Mouse (Mus musculus) spleen, adult 2 months (tissue): ENCODE measurements around the gene Safb2. TPM values are rescaled to one million over a fixed set of nuclear protein-coding genes. Genes with fewer than 3 reads are reported as not detected.

Experiments used
- DNase-seq, 2 experiments: peaks; one replicate each; pipeline versions ENCODE4 v3.0.0 to v3.0.0-alpha.2; 2012 to 2021; ENCODE audit warnings: low spot score in 2 of 2, low read depth in 1 of 2
- H3K27ac ChIP-seq: fragments of 200-500 bp; 2 replicates; pipeline ENCODE4 v1.5.1; 2012; ENCODE audit warnings: low read length, inconsistent platforms; ENCODE audit not compliant: insufficient read depth
- H3K27me3 ChIP-seq: fragments of 200-500 bp; 2 replicates; pipeline ENCODE4 v1.6.1; 2012; ENCODE audit warnings: mild to moderate bottlenecking, moderate library complexity, low read length, inconsistent platforms; ENCODE audit not compliant: control insufficient read depth, insufficient read depth
- H3K36me3 ChIP-seq: fragments of 200-500 bp; 2 replicates; pipeline ENCODE4 v1.6.1; 2012; ENCODE audit warnings: mild to moderate bottlenecking, low read length, inconsistent platforms; ENCODE audit not compliant: control insufficient read depth, insufficient read depth
- H3K4me1 ChIP-seq: fragments of 200-500 bp; 2 replicates; pipeline ENCODE4 v1.6.1; 2011; ENCODE audit warnings: inconsistent platforms; ENCODE audit not compliant: control insufficient read depth, insufficient read depth, insufficient read length
- H3K4me3 ChIP-seq: fragments of 200-500 bp; 2 replicates; pipeline ENCODE4 v1.5.1; 2011; ENCODE audit warnings: mild to moderate bottlenecking, inconsistent platforms; ENCODE audit not compliant: insufficient read depth, insufficient read length; ENCODE audit errors: extremely low read depth
- CTCF ChIP-seq: fragments of 200-500 bp; IDR thresholded peaks from 2 replicates; pipeline ENCODE4 v1.5.1; 2011; ENCODE audit warnings: mild to moderate bottlenecking, inconsistent platforms; ENCODE audit not compliant: insufficient read depth, insufficient read length, insufficient replicate concordance; ENCODE audit errors: extremely low read depth
- POLR2A ChIP-seq: fragments of 200-500 bp; IDR thresholded peaks from 2 replicates; pipeline ENCODE4 v1.6.1; 2011; ENCODE audit warnings: low read depth, low read length, inconsistent platforms
- WGBS: fragments of 180-500 bp; shearing (Covaris S2); methylation state at CpG from one replicate; pipeline ENCODE4 v1.1.7; 2018; 5-methylcytosine and 5-hydroxymethylcytosine counted together
- polyA plus RNA-seq: library from polyadenylated mRNA; depleted of rRNA; stranded (reverse); fragments of >200 nt; gene quantifications from 2 replicates; pipeline ENCODE4 v1.2.3, GENCODE M21; 2012

Safb2 gene
- polyA plus RNA-seq, 1 experiment, result 157 TPM

DNA sequence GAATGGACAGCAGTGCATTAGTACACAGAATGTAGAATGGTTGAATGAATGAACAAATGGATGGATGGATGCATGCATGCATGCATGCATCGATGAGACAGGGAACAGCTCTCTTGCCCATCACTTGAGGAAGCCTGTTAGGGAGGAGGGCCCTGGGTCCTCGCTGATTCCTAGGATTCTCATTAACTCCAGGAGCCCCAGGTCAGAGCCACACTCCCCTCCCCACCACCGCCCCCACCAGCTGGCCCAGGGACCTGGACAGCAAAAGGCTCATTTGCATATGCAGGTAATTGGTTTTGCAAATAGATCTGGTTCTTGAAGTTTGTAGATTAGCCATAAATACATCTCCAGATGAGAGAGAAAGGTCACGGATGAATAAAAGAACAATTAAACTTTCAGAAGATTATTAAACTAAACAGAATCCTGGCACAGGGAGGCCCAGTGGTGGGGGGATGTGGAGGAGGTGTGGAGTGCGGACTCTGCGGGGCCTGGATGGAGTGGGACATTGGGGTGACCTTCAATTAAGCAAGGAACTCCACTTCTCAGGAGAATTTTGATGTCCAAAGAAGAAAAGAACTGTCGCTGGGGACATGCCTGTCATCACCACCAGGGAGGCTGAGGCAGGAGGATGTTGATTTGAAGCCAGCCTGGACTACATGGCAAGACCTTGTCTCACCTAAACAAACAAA lies 39.5 kb downstream of the Safb2 start:
- Histone ChIP-seq H3K4me1 (no peaks in the 10 kb centered on the region), H3K4me3 (no peak overlapping the region), H3K27ac (no peak overlapping the region), H3K27me3 (no peaks in the 10 kb centered on the region), H3K36me3 (no peaks in the 10 kb centered on the region)
- DNase-seq, result no peak
- no peak for TF ChIP-seq CTCF
- TF ChIP-seq POLR2A, result no peak
- 85% methylated on average over 7 of the region's 7 CpGs for WGBS

DNA sequence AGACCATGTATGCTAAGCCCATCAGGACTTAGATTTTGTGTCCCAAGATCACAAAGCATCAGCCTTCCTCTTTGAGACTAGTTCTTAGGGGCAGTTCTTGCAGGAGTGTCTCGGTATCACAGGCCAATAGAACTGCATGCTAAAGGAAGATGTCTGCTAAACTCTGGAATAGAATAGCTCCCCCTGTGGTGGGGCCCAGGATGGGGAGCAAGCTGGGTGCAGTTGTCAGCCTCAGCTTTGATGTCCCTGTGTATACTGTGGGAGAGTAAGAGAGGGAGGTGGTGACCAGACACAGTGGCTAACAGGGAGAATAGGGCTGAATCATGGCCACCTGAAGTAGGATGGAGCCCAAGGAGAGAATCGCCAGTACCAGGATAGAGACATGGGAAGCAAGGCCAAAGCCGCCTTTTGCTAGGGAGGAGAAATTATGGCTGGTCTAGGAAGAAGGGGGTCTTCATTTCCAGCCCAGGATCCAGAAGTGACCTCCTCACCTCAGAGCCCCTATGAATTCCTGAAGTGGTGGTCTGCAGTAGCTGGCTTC lies 40.6 kb downstream of the Safb2 start:
- Histone ChIP-seq H3K36me3 (no peaks in the 10 kb centered on the region), H3K27me3 (no peaks in the 10 kb centered on the region), H3K27ac (no peak overlapping the region), H3K4me1 (no peaks in the 10 kb centered on the region), H3K4me3 (no peak overlapping the region)
- WGBS, result 76% methylated on average over 3 of the region's 3 CpGs
- TF ChIP-seq CTCF (no peak), POLR2A (no peak)
- no peak for DNase-seq

DNA sequence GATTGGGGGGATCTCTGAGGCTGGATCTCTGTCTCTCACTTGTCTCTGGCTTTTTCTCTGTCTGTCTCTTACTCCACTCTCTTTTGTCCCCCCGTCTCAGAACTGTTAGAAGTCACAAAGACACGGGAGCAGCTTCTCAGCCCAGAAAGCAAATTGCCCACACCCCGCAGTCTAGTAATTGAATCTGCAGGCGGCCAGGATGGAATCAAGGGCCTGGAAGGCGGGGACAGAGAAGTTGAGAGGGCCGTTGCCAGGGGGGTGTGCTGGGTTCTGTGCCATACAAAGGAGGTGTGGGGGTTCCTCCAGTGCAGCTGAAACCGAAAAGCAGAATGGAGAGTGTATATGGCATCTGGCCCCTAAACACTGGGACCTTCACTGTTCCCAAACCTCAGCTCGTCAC lies 41.6 kb downstream of the Safb2 start:
- DNase-seq, result no peak
- no peaks in the 10 kb centered on the region for H3K4me1 ChIP-seq
- H3K27ac ChIP-seq, result no peak overlapping the region
- TF ChIP-seq CTCF (no peak), POLR2A (no peak)
- H3K4me3 ChIP-seq, result no peak overlapping the region
- H3K36me3 ChIP-seq, result no peaks in the 10 kb centered on the region
- WGBS, result 69% methylated on average over 8 of the region's 8 CpGs
- no peaks in the 10 kb centered on the region for H3K27me3 ChIP-seq

DNA sequence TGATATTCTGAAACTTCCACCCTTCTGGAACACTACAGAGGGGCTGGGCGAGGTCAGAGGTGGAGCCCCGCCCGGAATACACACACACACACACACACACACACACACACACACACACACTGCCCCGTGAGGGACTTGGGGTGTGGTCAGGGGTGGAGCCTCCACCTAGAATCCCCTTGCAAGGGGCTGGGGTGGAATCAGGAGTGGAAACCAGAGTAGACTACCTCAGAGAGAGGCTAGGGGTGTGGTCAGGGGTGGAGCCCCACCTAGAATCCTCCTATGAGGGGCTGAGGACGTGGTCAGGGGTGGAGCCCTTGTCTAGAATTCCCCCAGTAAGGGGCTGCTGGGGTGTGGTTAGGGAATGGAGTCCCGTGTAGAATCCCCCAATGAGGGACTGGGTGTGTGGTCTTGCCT lies 43.8 kb downstream of the Safb2 start:
- Histone ChIP-seq H3K27ac (no peak overlapping the region), H3K4me1 (no peaks in the 10 kb centered on the region), H3K27me3 (no peaks in the 10 kb centered on the region), H3K36me3 (no peaks in the 10 kb centered on the region), H3K4me3 (no peak overlapping the region)
- TF ChIP-seq CTCF (no peak), POLR2A (no peak)
- no peak for DNase-seq
- WGBS, result 45% methylated on average over 6 of the region's 6 CpGs

DNA sequence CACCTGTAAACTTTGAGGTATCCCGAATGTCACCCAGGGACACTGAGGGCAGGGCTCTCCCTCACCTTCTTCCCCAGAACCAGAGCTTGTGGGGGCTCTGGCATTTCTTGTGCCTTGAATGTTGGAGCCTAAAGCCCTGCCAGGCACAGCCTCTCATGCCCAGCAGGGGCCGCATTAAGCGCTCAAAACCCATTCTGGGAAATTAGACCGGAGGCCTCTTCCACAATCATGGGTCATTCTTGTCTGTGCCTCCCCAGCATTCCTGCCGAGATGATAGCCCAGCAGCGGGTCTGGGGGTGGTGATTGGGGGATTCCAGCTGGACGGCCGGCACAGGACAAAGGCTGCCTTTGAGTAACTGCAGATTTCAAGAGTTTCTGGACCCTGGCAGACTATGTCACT lies 46.5 kb downstream of the Safb2 start:
- Histone ChIP-seq H3K27me3 (no peaks in the 10 kb centered on the region), H3K4me3 (no peak overlapping the region), H3K4me1 (no peaks in the 10 kb centered on the region), H3K27ac (no peak overlapping the region), H3K36me3 (no peaks in the 10 kb centered on the region)
- TF ChIP-seq POLR2A, result no peak
- no peak for TF ChIP-seq CTCF
- WGBS, result 72% methylated on average over 8 of the region's 8 CpGs
- no peak for DNase-seq

DNA sequence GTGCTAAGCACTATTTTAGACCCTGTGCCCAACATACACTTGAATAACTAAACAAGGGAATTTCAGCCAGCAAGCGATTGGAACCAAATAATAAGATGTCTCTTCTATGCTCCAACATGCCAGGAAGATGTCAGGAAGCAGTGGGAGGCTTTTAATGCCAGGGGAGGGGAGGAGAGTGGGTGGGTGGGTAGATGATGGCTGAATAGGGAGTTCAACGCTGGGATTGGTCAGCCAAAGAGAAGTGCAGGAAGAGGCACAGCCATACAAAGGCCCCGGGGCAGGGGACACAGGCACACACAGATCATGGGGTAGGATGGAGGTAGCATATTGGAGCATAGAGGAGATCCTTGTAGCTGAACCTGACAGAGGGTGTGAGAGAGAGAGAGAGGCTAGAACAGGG lies 47.5 kb downstream of the Safb2 start:
- no peaks in the 10 kb centered on the region for H3K4me1 ChIP-seq
- no peak overlapping the region for H3K27ac ChIP-seq
- no peaks in the 10 kb centered on the region for H3K27me3 ChIP-seq
- H3K36me3 ChIP-seq, result no peaks in the 10 kb centered on the region
- 80% methylated on average over 3 of the region's 3 CpGs for WGBS
- DNase-seq, result no peak
- no peak for TF ChIP-seq CTCF
- no peak for TF ChIP-seq POLR2A
- no peak overlapping the region for H3K4me3 ChIP-seq

DNA sequence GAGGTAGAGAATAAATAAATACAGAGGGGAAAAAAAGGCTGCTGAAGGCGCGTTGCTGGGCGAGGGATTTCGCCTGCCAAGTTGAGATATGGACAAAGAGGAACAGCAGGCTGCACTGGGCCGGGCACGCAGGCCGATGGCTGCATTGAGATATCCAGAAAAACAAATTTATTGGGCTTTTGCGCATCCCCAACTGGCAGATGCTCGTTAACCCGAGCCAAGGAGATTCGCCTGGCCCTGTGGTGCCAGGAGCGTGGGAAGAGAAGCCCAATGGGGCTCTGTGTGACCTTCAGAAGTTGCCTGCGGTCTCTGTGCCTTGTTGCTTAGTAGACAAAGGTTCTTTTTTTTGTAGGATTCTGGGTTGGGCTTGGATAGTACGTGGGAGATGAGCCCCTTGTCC lies 48.2 kb downstream of the Safb2 start:
- 79% methylated on average over 14 of the region's 14 CpGs for WGBS
- Histone ChIP-seq H3K27ac (no peak overlapping the region), H3K4me1 (no peaks in the 10 kb centered on the region), H3K36me3 (no peaks in the 10 kb centered on the region), H3K27me3 (no peaks in the 10 kb centered on the region), H3K4me3 (no peak overlapping the region)
- no peak for DNase-seq
- TF ChIP-seq CTCF (no peak), POLR2A (no peak)
